Mouse (Mus musculus) cerebellum, adult 2 months (tissue): ENCODE measurements around the gene Erc1.

Experiments
- CTCF ChIP-seq: fragments of 200-500 bp; IDR thresholded peaks from 2 replicates; pipeline ENCODE4 v1.5.1; 2011; ENCODE audit warnings: low read depth, mild to moderate bottlenecking, control low read depth, low read length, moderate library complexity, borderline replicate concordance; ENCODE audit not compliant: insufficient read depth
- POLR2A ChIP-seq: fragments of 200-500 bp; IDR thresholded peaks from 2 replicates; pipeline ENCODE4 v1.6.1; 2011; ENCODE audit warnings: low read length, control low read depth, borderline replicate concordance; ENCODE audit not compliant: insufficient read depth

- TF ChIP-seq CTCF (no peak), POLR2A (no peak)
These were observed 135.5 kb downstream of the Erc1 start for GRCm38 (mm10) chr6:119712486-119712885.
